Mouse (Mus musculus): Measurements from ENCODE around the gene Myoc. TPM values are rescaled to one million over a fixed set of nuclear protein-coding genes. Genes with fewer than 3 reads are reported as not detected.

The Myoc gene
- total and polyA plus RNA-seq, 2 experiments from 2014 or later, result 0.35 TPM; not detected in 1

- DNase-seq (no peak), ATAC-seq (no peak)
- no peaks in the 10 kb centered on the region for H3K4me1 ChIP-seq (ENCODE audit: insufficient read depth)
- H3K9ac ChIP-seq, result no peak within 1 kb of the TSS
- H3K36me3 ChIP-seq (ENCODE audit: insufficient read depth), result no peaks in the 10 kb centered on the region
- WGBS, result 90% methylated on average over 7 of the region's 7 CpGs
- no peak within 1 kb of the TSS for H3K4me3 ChIP-seq (ENCODE audit: low read depth, low read length)
- no peak for TF ChIP-seq CTCF (IDR thresholded peaks at IDR 0.05; ENCODE audit: low read depth)
- no peaks in the 10 kb centered on the region for H3K27me3 ChIP-seq (ENCODE audit: insufficient read depth, low read length)
- no peak within 1 kb of the TSS for H3K27ac ChIP-seq (ENCODE audit: low read depth, low read length)
- H3K4me2 ChIP-seq (ENCODE audit: low read depth), result no peak within 1 kb of the TSS
- no peaks in the 10 kb centered on the region for H3K9me3 ChIP-seq (ENCODE audit: low read length)
Measured at GRCm38 (mm10) chr1:162658119-162658518, 19.2 kb downstream of the Myoc start, which contains the start of gene Myocos. Gene Myocos (minus strand): TSS chr1:162658219.

- ATAC-seq, result no peak
- TF ChIP-seq CTCF (IDR thresholded peaks at IDR 0.05; ENCODE audit: low read depth), result no peak
- no peaks in the 10 kb centered on the region for H3K27me3 ChIP-seq (ENCODE audit: insufficient read depth, low read length)
Measured at GRCm38 (mm10) chr1:162660276-162660860, 21.4 kb downstream of the Myoc start.

GRCm38 (mm10) chr1:162664826-162665475 is 26.0 kb downstream of the Myoc start:
- H3K9me3 ChIP-seq (ENCODE audit: low read length), result no peaks in the 10 kb centered on the region
- TF ChIP-seq CTCF (IDR thresholded peaks at IDR 0.05; ENCODE audit: low read depth), result peak; percentile 91
- peak overlapping the region; percentile 5; the same call in 1 of the 2 replicates for H3K4me3 ChIP-seq (ENCODE audit: low read depth, low read length)
- H3K27ac ChIP-seq (ENCODE audit: low read depth, low read length), result no peak overlapping the region
- 0 out of 2 replicates have a peak, but pooled peaks cover 3% of the 10 kb centered on the region for H3K4me1 ChIP-seq (ENCODE audit: insufficient read depth)
- 0 out of 2 replicates have a peak, but pooled peaks cover 5% of the 10 kb centered on the region for H3K36me3 ChIP-seq (ENCODE audit: insufficient read depth)
- ATAC-seq (peak; percentile 98), DNase-seq (peak; percentile 88)
- 13% methylated on average over 10 of the region's 10 CpGs for WGBS
- H3K4me2 ChIP-seq (ENCODE audit: low read depth), result peak overlapping the region; percentile 39; the same call in 1 of the 2 replicates
- no peak overlapping the region for H3K9ac ChIP-seq
- no peaks in the 10 kb centered on the region for H3K27me3 ChIP-seq (ENCODE audit: insufficient read depth, low read length)

More at GRCm38 (mm10) chr1:162660276-162660860, 21.4 kb downstream of the Myoc start:
- Histone ChIP-seq H3K4me3 (ENCODE audit: low read depth, low read length) (no peak overlapping the region), H3K4me2 (ENCODE audit: low read depth) (no peak overlapping the region), H3K4me1 (ENCODE audit: insufficient read depth) (0 out of 2 replicates have a peak, but pooled peaks cover 3% of the 10 kb centered on the region), H3K9ac (no peak overlapping the region), H3K36me3 (ENCODE audit: insufficient read depth) (no peaks in the 10 kb centered on the region), H3K9me3 (ENCODE audit: low read length) (no peaks in the 10 kb centered on the region), H3K27ac (ENCODE audit: low read depth, low read length) (no peak overlapping the region)
- DNase-seq, result no peak
- WGBS, result 88% methylated on average over 11 of the region's 11 CpGs

GRCm38 (mm10) chr1:162665486-162666174 is 26.7 kb downstream of the Myoc start:
- Histone ChIP-seq H3K27me3 (ENCODE audit: insufficient read depth, low read length) (no peaks in the 10 kb centered on the region), H3K4me3 (ENCODE audit: low read depth, low read length) (peak overlapping the region; percentile 5; the same call in 1 of the 2 replicates), H3K9ac (peak overlapping the region; percentile 28; the same call in 1 of the 2 replicates), H3K4me1 (ENCODE audit: insufficient read depth) (0 out of 2 replicates have a peak, but pooled peaks cover 3% of the 10 kb centered on the region), H3K4me2 (ENCODE audit: low read depth) (peak overlapping the region; percentile 39), H3K9me3 (ENCODE audit: low read length) (no peaks in the 10 kb centered on the region), H3K27ac (ENCODE audit: low read depth, low read length) (no peak overlapping the region), H3K36me3 (ENCODE audit: insufficient read depth) (0 out of 2 replicates have a peak, but pooled peaks cover 5% of the 10 kb centered on the region)
- no peak for TF ChIP-seq CTCF (IDR thresholded peaks at IDR 0.05; ENCODE audit: low read depth)
- WGBS, result 5% methylated on average over 11 of the region's 11 CpGs
- DNase-seq, result peak; percentile 18
- peak; percentile 67 for ATAC-seq

GRCm38 (mm10) chr1:162693721-162694120 is 54.8 kb downstream of the Myoc start:
- Histone ChIP-seq H3K4me3 (ENCODE audit: low read depth, low read length) (no peak overlapping the region), H3K9me3 (ENCODE audit: low read length) (no peaks in the 10 kb centered on the region), H3K36me3 (ENCODE audit: insufficient read depth) (peaks cover 53% of the 10 kb centered on the region), H3K27me3 (ENCODE audit: insufficient read depth, low read length) (no peaks in the 10 kb centered on the region), H3K4me2 (ENCODE audit: low read depth) (no peak overlapping the region), H3K27ac (ENCODE audit: low read depth, low read length) (no peak overlapping the region), H3K4me1 (ENCODE audit: insufficient read depth) (no peaks in the 10 kb centered on the region), H3K9ac (no peak overlapping the region)
- no peak for ATAC-seq
- 69% methylated on average over 2 of the region's 2 CpGs for WGBS
- no peak for TF ChIP-seq CTCF (IDR thresholded peaks at IDR 0.05; ENCODE audit: low read depth)
- DNase-seq, result no peak

- peaks cover 49% of the 10 kb centered on the region for H3K36me3 ChIP-seq (ENCODE audit: insufficient read depth)
- no peak overlapping the region for H3K9ac ChIP-seq
- 96% methylated on average over 6 of the region's 6 CpGs for WGBS
Measured at GRCm38 (mm10) chr1:162697866-162698265, 58.9 kb downstream of the Myoc start.

More at GRCm38 (mm10) chr1:162697866-162698265, 58.9 kb downstream of the Myoc start:
- no peaks in the 10 kb centered on the region for H3K27me3 ChIP-seq (ENCODE audit: insufficient read depth, low read length)
- no peaks in the 10 kb centered on the region for H3K4me1 ChIP-seq (ENCODE audit: insufficient read depth)
- H3K4me2 ChIP-seq (ENCODE audit: low read depth), result no peak overlapping the region
- H3K27ac ChIP-seq (ENCODE audit: low read depth, low read length), result no peak overlapping the region
- ATAC-seq, result no peak
- no peak overlapping the region for H3K4me3 ChIP-seq (ENCODE audit: low read depth, low read length)
- no peak for DNase-seq
- H3K9me3 ChIP-seq (ENCODE audit: low read length), result no peaks in the 10 kb centered on the region
- TF ChIP-seq CTCF (IDR thresholded peaks at IDR 0.05; ENCODE audit: low read depth), result no peak

Small RNA genes within 50 kb of the gene (microRNA-seq; reads per million reads assigned to microRNA genes)
- 0 to 0.39 reads per million in 2 experiments for gene Gm27616

Other genes starting within 250 kb of the Myoc start
- 60.4 and 74.4 TPM in 2 replicates for gene Dnm3, start 161.1 kb upstream of the Myoc start, total RNA-seq (2014; rRNA removed)
- gene Dnm3, start 161.1 kb upstream of the Myoc start, polyA plus RNA-seq (2015; fragmentation: Nextera tagmentation; extraction: Ambion mirVana), result 27.5 and 45.3 TPM in 2 replicates
- 12.7 and 17.0 TPM in 2 replicates for gene Mettl13, start 90.6 kb upstream of the Myoc start, total RNA-seq (2014; rRNA removed)
- gene Mettl13, start 90.6 kb upstream of the Myoc start, polyA plus RNA-seq (2015; fragmentation: Nextera tagmentation; extraction: Ambion mirVana), result 12.0 and 15.2 TPM in 2 replicates
- 34.9 and 40.0 TPM in 2 replicates for gene Vamp4, start 68.6 kb upstream of the Myoc start, total RNA-seq (2014; rRNA removed)
- 64.0 and 79.1 TPM in 2 replicates for gene Vamp4, start 68.6 kb upstream of the Myoc start, polyA plus RNA-seq (2015; fragmentation: Nextera tagmentation; extraction: Ambion mirVana)
- not detected in 2 replicates for gene Myocos, start 19.1 kb downstream of the Myoc start, total RNA-seq (2014; rRNA removed)
- gene Myocos, start 19.1 kb downstream of the Myoc start, polyA plus RNA-seq (2015; fragmentation: Nextera tagmentation; extraction: Ambion mirVana), result not detected in 2 replicates
- gene Prrc2c, start 101.4 kb downstream of the Myoc start, total RNA-seq (2014; rRNA removed), result 52.5 and 72.5 TPM in 2 replicates
- gene Prrc2c, start 101.4 kb downstream of the Myoc start, polyA plus RNA-seq (2015; fragmentation: Nextera tagmentation; extraction: Ambion mirVana), result 60.9 and 122 TPM in 2 replicates
- gene Fmo4, start 174.8 kb downstream of the Myoc start, total RNA-seq (2014; rRNA removed), result 0.76 and 0.85 TPM in 2 replicates
- gene Fmo4, start 174.8 kb downstream of the Myoc start, polyA plus RNA-seq (2015; fragmentation: Nextera tagmentation; extraction: Ambion mirVana), result 0.09 and 0.17 TPM in 2 replicates
- 37.2 and 46.8 TPM in 2 replicates for gene Fmo1, start 227.5 kb downstream of the Myoc start, total RNA-seq (2014; rRNA removed)
- 28.1 and 33.2 TPM in 2 replicates for gene Fmo1, start 227.5 kb downstream of the Myoc start, polyA plus RNA-seq (2015; fragmentation: Nextera tagmentation; extraction: Ambion mirVana)

All from forebrain, postnatal 0 days (tissue).